Mouse (Mus musculus): ENCODE results near the gene Mitf.

Mitf gene

DNA sequence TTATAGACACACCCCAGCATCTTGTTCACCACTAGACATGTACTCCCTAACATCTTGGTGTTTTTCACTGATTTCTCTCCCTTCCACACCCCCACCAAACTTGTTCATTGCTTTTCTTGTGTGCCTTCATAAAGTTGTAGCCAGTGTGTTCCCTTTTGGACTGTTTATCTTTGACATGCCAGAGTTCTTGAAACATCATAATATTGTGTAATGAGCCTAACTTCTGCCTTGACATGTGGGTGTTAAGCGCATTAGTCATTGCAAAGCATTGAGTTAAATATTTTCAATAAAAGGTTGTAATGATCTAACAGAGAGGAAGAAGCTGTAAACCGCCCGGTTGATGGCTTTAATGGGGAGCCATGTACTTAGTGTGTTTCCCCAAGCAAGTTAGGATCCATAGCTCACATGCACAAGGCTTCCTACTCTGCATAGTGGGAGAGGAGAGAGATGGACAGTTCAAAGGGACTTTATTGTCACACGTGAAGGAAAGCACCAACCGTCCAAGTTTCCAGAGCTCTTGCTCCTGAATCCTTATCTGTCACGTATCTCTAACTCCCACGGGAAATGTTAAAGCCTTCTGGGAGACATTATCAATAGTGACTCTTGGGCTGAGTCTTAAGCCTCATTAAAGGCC, 19.9 kb downstream of the Mitf start:
- DNase-seq (ENCODE audit: low spot score), result no peak

DNA sequence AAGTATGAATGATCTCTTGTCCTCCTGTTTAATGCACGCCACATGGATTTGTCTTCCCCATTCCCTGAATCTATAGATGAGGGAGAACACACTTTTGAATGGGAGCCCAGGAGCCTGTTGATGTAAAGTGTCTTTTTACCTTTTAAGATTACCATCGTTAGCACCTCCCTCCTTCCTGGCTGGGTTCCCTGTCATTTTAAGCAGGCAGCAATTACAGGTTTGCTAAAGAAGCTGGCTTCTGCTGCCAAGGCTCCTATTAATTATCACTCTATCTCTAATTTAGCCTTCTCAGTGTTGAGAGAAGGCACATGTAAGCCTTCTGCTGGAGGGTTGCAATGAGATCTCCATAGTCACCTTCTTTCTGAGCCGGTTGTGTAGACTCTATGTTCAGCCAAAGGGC, 21.2 kb downstream of the Mitf start:
- DNase-seq (ENCODE audit: low spot score), result no peak

DNA sequence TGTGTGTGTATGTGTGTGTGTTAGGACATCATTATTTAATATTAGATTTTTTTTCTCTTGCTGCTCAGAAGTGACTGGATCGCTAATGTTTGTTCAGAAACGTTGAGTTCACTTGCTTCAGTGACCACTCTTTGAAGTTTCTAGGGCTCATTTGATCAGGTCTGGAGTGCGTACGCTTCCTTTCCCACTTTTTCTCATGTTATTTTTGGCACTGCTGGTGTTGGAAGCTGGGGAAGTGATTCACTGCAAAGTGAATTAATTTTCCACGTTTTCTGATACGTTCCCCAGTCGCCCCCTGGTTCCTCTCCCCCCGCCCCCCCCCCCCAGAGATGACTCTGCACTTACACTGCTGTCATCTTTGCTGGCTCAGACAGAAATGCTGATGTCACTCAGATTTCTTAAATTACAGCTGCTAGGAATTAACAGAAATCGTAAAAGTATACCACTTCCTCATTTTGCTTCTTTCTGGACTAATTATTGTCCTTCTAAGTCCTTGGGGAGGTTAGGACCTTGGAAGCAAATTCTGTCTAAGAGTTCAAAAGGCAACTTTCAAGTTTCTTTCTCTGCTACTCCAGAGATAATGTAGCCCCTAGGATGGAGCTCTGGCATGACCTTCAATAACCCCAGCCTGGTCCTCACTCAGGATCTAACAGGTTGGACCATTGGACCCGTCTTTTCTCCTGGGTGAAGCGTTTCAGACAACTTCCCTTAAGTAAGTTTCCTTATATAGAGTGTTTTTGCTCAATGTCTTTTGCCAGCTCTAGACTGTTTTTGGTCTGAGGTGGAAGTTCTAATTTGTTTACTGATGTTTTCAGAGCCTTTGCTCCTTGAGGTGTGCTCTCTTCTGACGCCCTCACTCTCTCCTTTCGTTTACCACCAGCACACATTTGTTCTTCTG, 22.2 kb downstream of the Mitf start:
- DNase-seq (ENCODE audit: low spot score), result no peak

DNA sequence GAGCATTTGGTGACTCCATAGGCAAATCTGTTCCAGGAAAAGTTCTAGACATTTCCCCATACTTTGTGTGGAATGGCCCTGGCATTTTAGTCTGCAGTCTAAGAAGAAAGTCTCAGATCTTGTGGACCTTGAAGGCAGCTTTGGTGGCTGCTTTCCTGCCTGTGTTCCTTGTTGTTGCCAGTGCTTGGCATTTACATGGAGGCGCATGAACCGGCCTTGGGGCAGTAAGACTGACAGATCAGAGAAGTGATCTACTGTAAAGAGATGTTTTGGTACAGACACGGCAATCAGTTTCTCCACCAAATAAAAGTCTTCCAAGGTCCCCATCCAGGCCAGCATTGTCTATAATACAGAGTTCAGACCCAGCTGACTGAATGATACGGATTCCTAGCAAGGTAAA, 25.6 kb downstream of the Mitf start:
- DNase-seq (ENCODE audit: low spot score), result no peak

DNA sequence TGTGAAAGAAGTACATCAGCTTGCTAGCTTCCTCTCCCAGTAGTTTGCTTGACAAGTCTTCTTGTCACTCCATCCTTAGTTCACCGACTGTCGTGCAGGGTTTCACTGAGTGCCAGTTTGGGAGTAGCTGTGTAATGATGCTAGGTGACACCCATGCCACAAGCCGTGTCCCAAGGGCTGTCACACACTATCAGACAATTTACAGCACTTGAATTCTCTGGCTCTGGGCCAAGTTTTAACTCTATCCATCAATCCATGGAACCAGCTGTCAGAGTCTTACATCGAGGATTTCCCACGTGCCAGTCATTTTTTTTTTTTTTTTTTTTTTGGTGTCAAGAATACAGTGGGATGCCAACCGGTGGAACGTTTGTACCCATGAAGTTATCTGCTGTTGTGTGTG, 29.3 kb downstream of the Mitf start:
- DNase-seq (ENCODE audit: low spot score), result no peak

DNA sequence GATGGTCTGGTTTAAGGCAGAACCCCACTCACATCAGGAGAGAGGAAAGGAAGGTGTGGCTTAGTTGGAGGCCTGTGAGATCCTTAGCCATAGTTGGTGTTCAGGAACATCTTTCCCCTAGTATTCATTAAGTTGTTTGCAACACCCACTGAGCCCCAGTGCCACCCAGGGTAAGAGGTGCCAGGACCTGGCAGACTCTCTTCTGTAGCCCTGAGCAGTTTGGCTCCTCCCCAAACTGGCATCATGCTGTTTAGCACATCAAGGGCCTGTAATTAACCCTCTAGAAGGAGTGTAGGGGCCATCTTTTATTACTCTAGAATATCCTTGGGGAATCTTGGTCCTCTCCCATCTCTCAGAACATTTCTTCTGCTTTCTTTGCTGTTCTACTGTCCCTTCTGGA, 30.9 kb downstream of the Mitf start:
- DNase-seq (ENCODE audit: low spot score), result no peak

DNA sequence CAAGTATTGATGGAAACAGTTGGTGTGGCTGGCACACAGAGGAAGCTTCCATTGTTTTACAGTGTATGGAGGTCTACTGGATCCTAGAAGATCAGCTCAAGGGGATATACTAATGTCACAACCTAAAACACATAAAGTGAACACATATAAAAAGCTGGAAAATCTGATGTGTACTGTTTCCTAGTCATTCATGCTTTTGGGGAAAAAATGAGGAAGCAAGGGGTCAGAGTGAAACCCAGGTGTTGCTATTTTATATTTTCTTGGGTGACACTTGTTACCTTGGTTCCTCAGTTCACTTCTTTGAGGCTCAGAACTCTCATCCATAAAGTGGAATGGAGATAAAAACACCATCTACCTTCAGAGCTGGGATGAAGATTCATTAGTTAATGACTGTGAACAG, 32.7 kb downstream of the Mitf start:
- DNase-seq (ENCODE audit: low spot score), result no peak

DNA sequence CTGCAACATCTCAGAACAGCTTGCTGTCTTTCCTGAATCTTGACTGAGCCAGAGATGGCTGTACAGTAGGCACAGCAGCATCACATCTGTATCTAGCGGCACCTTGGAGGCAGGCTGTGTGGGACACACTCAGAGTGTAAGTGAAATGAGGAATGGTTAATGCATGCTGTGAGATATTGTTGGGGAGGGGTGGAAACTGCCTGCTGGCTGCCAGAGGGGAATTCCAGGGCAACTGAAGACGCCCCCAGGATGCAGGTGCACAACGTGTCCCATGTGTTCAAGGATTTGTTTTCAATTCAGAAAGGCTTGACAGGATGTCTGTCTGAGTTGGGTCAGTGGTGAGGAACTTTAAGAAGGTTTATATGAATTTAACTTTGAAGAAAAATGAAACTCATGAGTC, 37.3 kb downstream of the Mitf start:
- DNase-seq (ENCODE audit: low spot score), result no peak

DNA sequence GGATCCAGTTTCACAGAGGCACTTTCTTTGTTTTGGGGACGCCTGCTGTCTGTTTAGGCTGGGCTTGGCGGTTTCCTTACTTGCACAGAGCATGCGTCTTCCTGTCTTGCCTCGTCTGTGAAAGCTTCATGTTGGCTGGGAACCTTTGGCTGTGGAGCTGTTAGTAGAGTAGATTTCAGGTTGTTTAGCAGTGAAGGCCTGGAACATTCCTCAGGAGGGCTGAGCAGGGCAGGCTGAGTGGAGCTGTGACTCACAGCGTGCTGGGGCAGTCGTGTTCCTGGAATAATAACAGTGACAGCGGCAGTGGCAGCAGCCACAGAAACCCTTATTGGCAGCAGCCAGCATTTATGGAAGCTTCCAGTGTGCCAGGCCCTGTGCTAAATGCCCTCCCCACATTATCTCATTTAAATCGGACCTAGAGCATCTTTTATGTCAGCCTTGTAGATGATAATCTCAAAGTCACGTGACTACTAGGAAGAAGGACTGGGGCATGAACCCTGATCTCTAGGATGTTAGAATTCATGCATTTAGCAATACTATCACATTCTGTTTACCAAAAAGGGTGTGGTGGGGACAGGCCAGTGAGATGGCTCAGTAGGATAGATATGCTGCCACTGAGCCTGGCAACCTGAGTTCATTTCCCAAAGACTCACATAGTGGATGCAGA, 41.5 kb downstream of the Mitf start:
- peak; percentile 16 for DNase-seq (ENCODE audit: low spot score)

DNA sequence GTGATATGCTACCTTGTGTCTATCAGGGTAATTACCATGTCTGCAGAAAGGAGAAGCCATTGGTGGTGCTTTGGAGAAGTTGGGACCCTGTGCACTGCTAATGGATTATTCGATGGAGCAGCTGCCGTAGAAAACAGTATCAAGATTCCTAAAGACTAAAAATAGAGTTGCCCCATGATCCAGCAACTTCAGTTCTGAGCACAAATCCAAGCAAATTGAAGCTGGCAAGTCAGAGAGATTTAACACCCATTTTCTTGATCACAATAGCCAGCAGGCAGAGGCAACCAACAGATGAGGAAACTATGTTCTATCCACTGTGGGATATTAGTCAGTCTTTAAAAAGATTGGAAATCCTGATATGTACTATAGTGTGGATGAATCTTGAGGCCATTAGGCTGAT, 47.4 kb downstream of the Mitf start:
- no peak for DNase-seq (ENCODE audit: low spot score)

DNA sequence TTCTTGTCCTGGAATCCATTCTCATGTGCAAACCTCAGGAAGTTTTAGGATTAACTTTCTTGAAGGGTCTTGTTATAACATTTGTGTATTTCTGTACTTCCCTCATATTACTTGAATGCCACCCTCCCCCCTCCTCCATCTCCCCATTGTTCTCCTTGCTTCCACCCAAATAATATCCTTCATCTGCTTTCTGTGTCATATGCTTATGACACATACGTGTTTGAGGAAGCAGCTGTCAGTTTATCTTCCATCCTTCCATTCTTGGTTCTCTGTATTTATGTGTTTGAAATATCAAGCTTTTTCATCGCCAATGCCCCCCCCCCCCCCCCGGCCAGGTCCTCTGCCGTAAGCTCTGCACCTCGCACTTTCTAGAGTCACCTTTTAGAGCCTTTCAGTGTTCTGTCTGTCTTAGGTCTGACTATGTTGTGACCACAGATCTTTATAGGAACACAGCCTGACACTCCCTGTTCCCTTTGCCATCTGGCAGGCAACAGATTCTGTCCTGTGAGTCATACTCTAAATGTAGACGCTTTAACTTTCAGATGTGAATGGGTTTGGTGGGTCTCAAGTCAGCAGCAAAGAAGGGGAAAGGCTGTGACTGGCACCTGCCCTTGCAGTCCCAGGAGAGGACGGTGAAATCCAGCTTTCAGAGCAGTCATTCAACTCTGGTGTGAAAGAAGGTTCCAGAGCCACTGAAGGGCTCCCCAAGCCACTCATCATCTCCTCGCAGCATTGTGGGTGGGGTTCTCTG, 48.7 kb downstream of the Mitf start:
- no peak for DNase-seq (ENCODE audit: low spot score)

DNA sequence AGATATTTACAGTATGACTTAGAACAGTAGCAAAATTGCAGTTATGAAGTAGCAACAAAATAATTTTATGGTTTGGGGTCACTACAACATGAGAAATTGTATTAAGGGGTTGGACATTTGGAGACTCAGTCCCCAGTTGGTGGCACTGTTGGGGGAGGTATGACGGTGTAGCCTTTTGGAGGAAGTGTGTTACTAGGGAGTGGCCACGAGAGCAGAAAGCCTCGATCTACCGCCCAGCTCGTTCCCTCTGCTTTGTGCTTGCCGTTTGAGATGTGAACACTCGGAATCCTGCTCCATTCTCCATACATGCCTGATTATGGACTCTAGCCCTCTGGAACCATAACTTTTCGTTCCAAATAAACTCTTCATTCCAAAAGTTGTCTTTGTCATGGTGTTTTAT, 49.6 kb downstream of the Mitf start:
- DNase-seq (ENCODE audit: low spot score), result no peak

DNA sequence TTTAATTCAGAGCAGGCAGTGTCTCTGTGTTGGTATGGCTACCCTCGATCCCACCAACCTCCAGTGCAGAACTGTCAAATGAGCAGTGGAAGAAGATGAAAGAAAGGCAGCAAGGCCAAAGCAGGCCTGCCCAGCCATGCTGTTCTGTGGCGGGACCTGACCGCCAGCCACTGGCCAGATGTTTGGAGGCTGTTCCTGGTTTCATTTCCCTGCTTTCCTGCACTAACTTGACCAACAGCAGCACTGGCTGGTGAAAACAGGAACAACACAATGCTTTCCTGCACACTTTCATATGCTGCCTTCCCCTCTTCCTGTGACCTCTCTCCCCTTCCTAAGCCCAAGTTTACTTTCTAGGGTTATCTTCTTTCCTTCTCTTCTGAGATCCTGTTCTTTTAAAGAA, 50.8 kb downstream of the Mitf start:
- DNase-seq (ENCODE audit: low spot score), result peak; percentile 23

DNA sequence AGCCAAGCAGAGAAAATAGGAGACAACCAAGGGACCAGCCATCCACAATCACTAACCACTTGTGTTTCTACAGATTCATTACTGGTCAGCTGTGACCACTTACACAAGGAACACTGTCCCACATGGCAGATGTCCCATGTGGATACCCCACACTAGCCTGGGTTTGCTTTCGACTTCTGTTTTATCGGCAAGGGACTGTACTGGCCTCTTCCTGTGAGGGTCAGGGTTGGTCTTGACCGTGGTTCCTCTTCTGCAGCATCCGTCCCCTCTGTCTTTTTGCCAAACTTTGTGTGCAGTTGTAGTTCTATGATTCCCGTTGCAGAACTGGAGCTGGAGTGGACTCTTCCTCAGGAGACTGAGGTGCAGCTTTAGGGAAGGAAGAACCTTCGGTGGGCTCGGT, 59.7 kb downstream of the Mitf start:
- no peak for DNase-seq (ENCODE audit: low spot score)

DNA sequence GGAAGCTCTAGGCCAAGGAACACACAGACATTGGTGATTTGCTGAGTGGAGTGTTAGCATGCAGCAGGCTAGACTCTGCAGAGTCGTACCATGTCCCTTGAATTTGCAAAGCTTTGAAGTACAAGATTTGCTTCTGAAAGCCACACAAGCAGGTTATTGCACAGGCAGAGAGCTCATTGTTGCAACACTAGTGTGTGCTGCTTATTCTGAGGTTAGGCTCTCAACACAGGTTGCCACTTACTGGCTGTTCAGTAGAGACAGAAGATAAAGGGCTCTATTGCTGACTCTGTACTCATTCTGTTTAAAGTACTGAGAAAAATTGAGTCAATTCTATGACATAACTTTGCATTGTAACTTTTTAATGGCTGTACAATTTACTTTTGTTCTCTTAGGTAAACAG, 61.2 kb downstream of the Mitf start:
- DNase-seq (ENCODE audit: low spot score), result no peak

DNA sequence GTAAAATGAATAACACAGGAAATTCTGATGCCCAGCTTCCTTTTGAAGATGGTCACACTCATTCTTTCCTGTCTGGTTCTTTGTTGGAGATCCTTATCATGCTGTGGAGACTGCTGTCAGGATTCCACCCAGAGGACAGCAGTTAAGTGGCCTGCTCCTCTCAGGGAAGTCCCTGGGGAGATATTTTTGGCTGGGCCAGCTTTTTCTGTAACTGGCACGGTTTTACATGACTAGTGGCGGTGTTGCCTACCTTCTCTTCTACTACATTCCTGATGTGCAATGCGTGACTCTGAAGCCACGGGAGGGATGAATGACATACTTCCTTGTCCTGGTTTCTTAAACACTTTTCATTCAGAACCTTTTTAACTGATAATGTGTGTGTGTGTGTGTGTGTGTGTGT, 63.1 kb downstream of the Mitf start:
- DNase-seq (ENCODE audit: low spot score), result no peak

DNA sequence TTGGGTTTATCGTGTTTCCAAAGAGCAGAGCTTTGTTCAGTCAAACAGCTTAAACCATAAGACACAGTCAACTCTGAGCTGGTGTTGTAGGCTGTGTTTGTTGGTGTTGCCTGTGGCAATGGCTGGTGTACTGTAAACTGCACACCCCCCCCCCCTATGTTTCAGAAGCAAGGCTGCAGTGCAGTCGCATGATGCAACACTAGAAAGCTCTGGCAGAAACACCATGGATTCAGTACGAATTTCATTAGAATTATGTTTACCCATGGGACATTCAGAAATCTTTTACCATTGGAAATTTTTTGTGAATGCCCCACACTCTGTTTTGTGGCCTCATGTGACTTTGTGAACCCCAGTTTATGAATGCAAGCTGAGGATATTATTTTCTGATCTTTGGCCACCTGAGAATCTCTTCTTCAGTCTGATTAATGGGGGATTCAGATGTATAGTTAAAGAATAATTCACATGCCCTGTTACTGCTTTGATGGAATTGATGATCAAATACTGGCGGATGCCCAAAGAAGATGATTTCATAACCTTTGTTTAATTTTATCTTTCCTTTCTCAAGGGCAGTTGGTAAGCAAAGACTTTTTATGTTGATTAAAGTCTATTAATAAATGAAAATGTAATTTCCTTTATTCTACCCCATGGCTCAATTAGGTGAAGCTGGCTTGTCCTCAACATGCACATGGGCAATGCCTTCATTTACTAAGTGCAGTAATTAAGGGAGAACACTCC, 64.6 kb downstream of the Mitf start:
- no peak for DNase-seq (ENCODE audit: low spot score)

DNA sequence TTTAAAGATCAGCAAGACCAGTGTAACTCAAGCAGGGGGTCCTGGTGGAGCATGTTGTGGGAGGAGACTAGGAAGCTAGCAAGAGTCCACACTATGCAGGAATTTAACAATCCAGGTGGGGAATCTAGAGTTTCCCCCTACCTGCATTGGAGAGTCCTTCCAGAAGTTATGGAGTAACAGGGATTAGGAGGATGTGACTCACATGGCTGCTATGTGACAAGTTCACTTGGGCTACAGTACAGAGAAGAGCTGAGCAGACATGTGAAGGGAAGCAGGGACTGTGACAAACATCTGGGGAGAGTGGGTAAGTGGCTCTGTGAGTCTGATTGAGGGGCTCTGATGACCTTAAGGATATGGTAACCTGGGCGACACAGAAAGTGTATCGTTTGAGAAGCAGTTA, 66.2 kb downstream of the Mitf start:
- DNase-seq (ENCODE audit: low spot score), result no peak

DNA sequence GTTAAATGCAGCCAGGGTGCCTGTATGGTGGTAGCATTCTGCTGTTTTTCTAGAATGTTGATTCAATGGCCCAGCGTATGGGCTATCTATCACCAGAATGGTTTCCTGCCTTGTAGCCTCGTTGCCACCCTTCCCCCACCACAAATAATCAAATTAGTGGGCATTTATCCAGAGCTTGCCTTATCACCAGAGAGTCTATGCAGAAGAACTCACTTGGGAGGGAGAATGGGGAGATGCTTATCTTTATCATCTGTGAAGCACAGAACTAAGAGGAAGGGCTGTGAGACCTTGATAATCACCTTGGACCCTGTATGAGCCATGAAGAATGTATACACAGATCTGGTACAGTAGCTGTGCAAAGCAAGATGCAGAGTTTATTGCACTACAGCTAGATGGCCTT, 70.1 kb downstream of the Mitf start:
- DNase-seq (ENCODE audit: low spot score), result no peak

DNA sequence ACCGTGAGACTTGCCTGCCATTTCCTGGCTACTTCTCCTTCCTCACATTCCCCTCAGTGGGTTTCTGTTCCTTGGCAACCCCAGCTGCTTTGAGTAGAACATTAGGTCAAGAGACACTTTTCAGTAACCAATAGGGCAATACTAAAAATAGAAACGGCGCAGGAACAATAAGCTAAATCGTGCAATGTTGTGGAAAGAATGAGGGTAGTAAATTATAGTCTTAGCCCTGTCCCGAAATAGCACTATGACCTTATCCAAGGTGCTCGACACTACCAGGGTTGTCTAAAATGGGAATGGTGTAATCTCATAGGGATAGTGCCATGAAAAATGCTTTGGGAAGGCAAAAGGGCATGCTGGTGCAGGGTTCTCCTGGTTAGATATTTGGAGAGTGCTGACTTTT, 70.6 kb downstream of the Mitf start:
- DNase-seq (ENCODE audit: low spot score), result no peak

DNA sequence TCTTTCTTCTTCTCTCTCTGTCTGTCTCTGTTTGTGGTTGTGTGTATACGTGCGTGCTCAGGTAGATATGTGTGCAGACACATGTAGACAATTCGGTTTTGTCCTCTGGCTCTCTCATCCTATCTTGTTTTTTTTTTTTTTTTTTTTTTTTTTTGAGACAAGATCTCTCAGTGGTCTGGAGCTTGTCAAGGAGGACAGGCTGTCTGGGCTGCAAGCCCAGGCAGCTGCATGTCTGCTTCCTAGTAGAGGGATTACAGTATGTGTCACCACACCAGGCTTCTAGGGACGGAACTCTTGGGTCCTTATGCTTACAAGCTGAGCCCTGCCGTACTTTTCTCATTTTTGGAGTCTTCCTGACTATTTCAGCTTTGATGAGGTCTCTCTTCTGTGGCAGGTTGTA, 73.5 kb downstream of the Mitf start:
- no peak for DNase-seq (ENCODE audit: low spot score)

DNA sequence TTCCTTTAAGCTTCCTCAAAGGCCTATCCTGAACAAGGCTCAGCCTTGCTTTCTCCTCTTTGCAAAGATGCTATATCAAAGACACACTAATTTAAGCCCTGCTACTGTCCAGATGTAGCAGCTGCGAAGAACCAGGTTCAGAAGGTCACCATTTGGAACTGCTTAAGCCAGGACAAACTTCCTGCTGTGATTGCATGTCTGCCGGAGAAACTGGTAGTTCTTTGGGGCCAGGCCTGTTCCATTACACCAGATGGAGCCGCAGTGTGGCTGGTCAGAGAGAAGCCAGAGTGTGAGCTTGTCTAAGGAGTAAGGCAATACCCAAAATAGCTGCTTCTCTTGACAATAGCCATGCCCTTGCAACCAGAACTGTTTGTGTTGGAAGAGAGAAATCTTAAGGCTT, 75.1 kb downstream of the Mitf start:
- DNase-seq (ENCODE audit: low spot score), result peak; percentile 86

Measured in embryo, embryonic 10 days (tissue).